Mouse (Mus musculus) C2C12 (cell line): ENCODE measurements around the gene Lrrc37a. TPM values are rescaled to one million over a fixed set of nuclear protein-coding genes. Genes with fewer than 3 reads are reported as not detected.
A peak's percentile ranks its signal among the peaks of the same experiment; 100 is the strongest.

Source experiments
- H3K27me3 ChIP-seq: one replicate; pipeline ENCODE4 v1.6.1; 2011; ENCODE audit not compliant: control insufficient read depth, insufficient read depth, insufficient read length
- H3K36me3 ChIP-seq: one replicate; pipeline ENCODE4 v1.6.1; 2011; ENCODE audit not compliant: control insufficient read depth, insufficient read depth
- H3K4me3 ChIP-seq: one replicate; pipeline ENCODE4 v1.5.1; 2011; ENCODE audit warnings: mild to moderate bottlenecking, control low read depth; ENCODE audit not compliant: poor library complexity, insufficient read depth, severe bottlenecking
- H3K79me2 ChIP-seq: one replicate; pipeline ENCODE4 v1.6.1; 2011; ENCODE audit not compliant: control insufficient read depth, insufficient read depth
- H3K79me3 ChIP-seq: one replicate; pipeline ENCODE4 v1.6.1; 2011; ENCODE audit warnings: low read depth, control low read depth
- H3ac ChIP-seq: one replicate; pipeline ENCODE3; 2011; ENCODE audit warnings: low read depth; ENCODE audit not compliant: control insufficient read depth, insufficient read length
- CEBPB ChIP-seq: IDR thresholded peaks from one replicate; pipeline ENCODE4 v1.6.1; 2011; ENCODE audit warnings: low read depth, mild to moderate bottlenecking, control low read depth, moderate library complexity
- CTCF ChIP-seq: IDR thresholded peaks from one replicate; pipeline ENCODE4 v1.5.1; 2011; ENCODE audit not compliant: control insufficient read depth, insufficient read depth, insufficient read length
- FOSL1 ChIP-seq: IDR thresholded peaks from one replicate; pipeline ENCODE4 v1.8.0; 2011; ENCODE audit warnings: mild to moderate bottlenecking, low read length; ENCODE audit not compliant: poor library complexity, insufficient read depth, severe bottlenecking
- MAX ChIP-seq: IDR thresholded peaks from one replicate; pipeline ENCODE4 v1.6.1; 2011; ENCODE audit warnings: mild to moderate bottlenecking, control low read depth
- MYOD1 ChIP-seq: IDR thresholded peaks from one replicate; pipeline ENCODE4 v1.6.1; 2011; ENCODE audit warnings: low read depth; ENCODE audit not compliant: control insufficient read depth, insufficient read length
- MYOG ChIP-seq: IDR thresholded peaks from one replicate; pipeline ENCODE4 v1.6.1; 2011; ENCODE audit not compliant: control insufficient read depth, insufficient read length; ENCODE audit errors: extremely low read depth
- USF1 ChIP-seq: IDR thresholded peaks from one replicate; pipeline ENCODE4 v1.6.1; 2011; ENCODE audit warnings: low read depth, mild to moderate bottlenecking, control low read depth, moderate library complexity
- polyA plus RNA-seq: library from polyadenylated mRNA; unstranded; fragments of >200 nt; fragmentation: generic; extraction: Trizol; gene quantifications from one replicate; pipeline ENCODE4 v1.2.1, GENCODE M21; 2012; ENCODE audit warnings: missing spikeins

Gene Lrrc37a
- polyA plus RNA-seq, 1 experiment = not detected

DNA sequence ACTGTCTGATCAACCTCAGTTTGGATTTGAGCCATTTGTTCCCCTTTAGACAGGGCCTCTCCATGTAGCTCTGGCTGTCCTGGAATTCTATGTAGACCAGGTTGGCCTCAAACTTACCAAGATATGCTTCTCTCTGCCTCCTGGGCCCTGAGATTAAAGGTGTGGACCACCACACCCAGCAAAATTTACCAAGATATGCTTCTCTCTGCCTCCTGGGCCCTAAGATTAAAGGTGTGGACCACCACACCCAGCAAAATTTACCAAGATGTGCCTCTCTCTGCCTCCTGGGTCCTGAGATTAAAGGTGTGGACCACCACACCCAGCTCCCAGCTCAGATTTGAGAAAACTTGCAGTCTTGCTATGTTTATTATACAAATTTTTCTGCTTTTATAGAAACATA lies 99.8 kb downstream of the Lrrc37a start:
- Histone ChIP-seq H3K79me2 (peaks cover 14% of the 10 kb centered on the region), H3K36me3 (peaks cover 30% of the 10 kb centered on the region), H3K4me3 (no peak overlapping the region), H3K79me3 (peaks cover 5% of the 10 kb centered on the region), H3ac (no peak overlapping the region), H3K27me3 (no peaks in the 10 kb centered on the region)
- no peak for TF ChIP-seq MYOG
- TF ChIP-seq USF1 = no peak
- no peak for TF ChIP-seq MYOD1
- no peak for TF ChIP-seq FOSL1
- TF ChIP-seq CTCF = no peak
- no peak for TF ChIP-seq MAX
- TF ChIP-seq CEBPB = no peak

GRCm38 (mm10) chr11:103403776-103404175 lies 100.6 kb downstream of the Lrrc37a start:
- Histone ChIP-seq H3K79me2 (peaks cover 7% of the 10 kb centered on the region), H3K4me3 (no peak overlapping the region), H3ac (no peak overlapping the region), H3K27me3 (no peaks in the 10 kb centered on the region), H3K36me3 (peaks cover 31% of the 10 kb centered on the region), H3K79me3 (peaks cover 2% of the 10 kb centered on the region)
- TF ChIP-seq CEBPB = no peak
- TF ChIP-seq USF1 = no peak
- no peak for TF ChIP-seq MYOG
- TF ChIP-seq CTCF = no peak
- TF ChIP-seq MYOD1 = no peak
- TF ChIP-seq FOSL1 = no peak

DNA sequence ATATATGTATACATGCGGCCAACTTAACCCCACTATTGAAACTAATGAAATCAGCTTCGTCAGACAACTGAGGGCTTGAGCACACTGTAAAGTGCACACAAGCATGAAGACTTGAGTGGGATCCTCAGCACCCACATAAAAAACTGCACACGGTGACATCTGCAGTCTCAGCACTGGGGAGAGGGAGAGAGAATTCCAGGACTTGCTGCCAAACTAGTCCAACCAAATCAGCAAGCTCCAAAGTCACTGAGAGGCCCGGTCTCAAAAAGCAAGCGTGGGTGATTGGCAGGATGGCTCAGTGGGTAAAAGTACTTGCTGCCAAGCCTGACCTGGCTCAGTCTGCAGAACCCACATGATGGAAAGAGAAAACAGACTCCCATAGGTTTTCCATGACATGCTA lies 101.7 kb downstream of the Lrrc37a start:
- H3K79me2 ChIP-seq = peaks cover 4% of the 10 kb centered on the region
- TF ChIP-seq CTCF = no peak
- TF ChIP-seq USF1 = no peak
- no peak for TF ChIP-seq CEBPB
- H3K36me3 ChIP-seq = peaks cover 30% of the 10 kb centered on the region
- no peak overlapping the region for H3K4me3 ChIP-seq
- H3K27me3 ChIP-seq = no peaks in the 10 kb centered on the region
- no peak overlapping the region for H3ac ChIP-seq
- no peaks in the 10 kb centered on the region for H3K79me3 ChIP-seq

GRCm38 (mm10) chr11:103402198-103402597 lies 102.2 kb downstream of the Lrrc37a start:
- TF ChIP-seq CTCF (peak; percentile 44), MAX (no peak), MYOD1 (no peak), CEBPB (no peak), MYOG (no peak), FOSL1 (no peak), USF1 (no peak)
- peaks cover 4% of the 10 kb centered on the region for H3K79me2 ChIP-seq
- no peak overlapping the region for H3K4me3 ChIP-seq
- no peaks in the 10 kb centered on the region for H3K79me3 ChIP-seq
- peaks cover 30% of the 10 kb centered on the region for H3K36me3 ChIP-seq
- no peaks in the 10 kb centered on the region for H3K27me3 ChIP-seq
- no peak overlapping the region for H3ac ChIP-seq

Other genes starting within 250 kb of the Lrrc37a start
- 9.7 TPM for gene Map3k14, start 237.1 kb downstream of the Lrrc37a start, polyA plus RNA-seq
- gene Arhgap27, start 140.9 kb downstream of the Lrrc37a start, polyA plus RNA-seq = 0.19 TPM
- 7.1 TPM for gene Plekhm1, start 91.9 kb downstream of the Lrrc37a start, polyA plus RNA-seq
- not detected for gene Gm884, start 116.5 kb upstream of the Lrrc37a start, polyA plus RNA-seq
- not detected for gene Lyzl6, start 134.3 kb upstream of the Lrrc37a start, polyA plus RNA-seq
- gene Rprml, start 145.0 kb upstream of the Lrrc37a start, polyA plus RNA-seq = not detected
- gene Gosr2, start 193.3 kb upstream of the Lrrc37a start, polyA plus RNA-seq = 73.2 TPM
- not detected for gene Wnt9b, start 245.2 kb upstream of the Lrrc37a start, polyA plus RNA-seq